Mouse (Mus musculus) olfactory bulb, adult 2 months (tissue): ENCODE measurements around the gene Auts2.

Experiments
- CTCF ChIP-seq: fragments of 200-500 bp; IDR thresholded peaks from 2 replicates; pipeline ENCODE4 v1.5.1; 2012; ENCODE audit warnings: low read depth, mild to moderate bottlenecking, low read length, moderate library complexity; ENCODE audit not compliant: insufficient read depth
- POLR2A ChIP-seq: fragments of 200-500 bp; IDR thresholded peaks from 2 replicates; pipeline ENCODE4 v1.6.1; 2012; ENCODE audit warnings: mild to moderate bottlenecking, low read depth, low read length, moderate library complexity; ENCODE audit not compliant: insufficient read depth

DNA sequence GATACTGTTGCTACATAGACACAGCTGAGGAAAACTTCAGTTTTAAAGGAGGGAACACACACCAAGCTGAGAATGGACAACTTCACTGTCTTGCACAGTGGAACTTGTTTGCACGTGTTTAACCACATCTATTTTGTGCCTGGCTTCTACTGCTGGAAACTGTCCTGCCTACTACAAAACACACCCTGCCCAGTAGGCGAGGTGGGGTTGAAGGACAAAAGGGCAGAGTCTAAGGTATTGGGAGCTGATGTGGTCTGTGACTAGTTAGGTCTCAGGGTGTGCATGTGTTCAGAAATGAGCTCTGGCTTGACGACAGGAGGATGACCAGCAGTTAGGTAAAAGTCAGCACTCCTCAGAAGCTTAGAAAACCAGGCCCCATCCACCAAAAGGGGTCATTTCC, 636.8 kb downstream of the Auts2 start:
- no peak for TF ChIP-seq POLR2A
- no peak for TF ChIP-seq CTCF
